Mouse (Mus musculus): Measurements from ENCODE around the gene Zfpm1.

DNA sequence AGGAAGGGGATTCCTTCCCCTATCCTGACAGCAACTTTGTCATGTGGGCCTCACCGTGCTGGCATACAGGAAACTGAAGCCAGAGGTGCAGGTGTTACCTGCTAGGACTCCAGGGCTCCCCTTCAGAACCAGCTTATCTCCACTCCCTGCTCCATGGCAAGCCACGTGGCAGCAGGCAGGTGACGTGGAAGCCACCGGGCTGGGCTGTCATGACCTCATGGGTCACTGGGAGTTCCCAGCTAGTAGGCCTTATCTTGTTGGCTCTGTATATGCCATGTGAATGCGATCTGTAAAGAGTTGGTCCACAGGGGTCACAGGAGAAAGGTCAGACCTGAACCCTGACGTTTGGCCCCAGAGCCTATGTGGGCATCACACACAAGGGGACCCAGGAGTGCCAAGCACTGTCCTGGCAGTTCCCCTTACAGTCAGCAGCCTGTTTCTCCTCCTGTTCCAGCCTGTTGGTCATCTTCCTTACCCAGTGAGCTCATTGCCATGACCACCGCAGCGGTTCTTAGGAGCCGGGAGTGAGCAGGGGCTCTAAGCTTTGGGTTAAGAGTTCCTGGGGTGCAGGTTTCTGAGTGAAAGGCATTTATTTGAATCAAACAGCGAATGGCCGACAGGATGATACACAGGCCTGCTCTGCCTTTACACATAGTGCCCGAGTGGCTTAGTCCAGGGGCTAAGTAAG, 48.6 kb downstream of the Zfpm1 start:
- no peak for TF ChIP-seq CTCF (IDR thresholded peaks at IDR 0.05; ENCODE audit: low read depth)
- TF ChIP-seq EP300 (optimal IDR thresholded peaks at IDR 0.05): no peak
